Mouse (Mus musculus): ENCODE measurements at regions not wholly inside any gene's neighbourhood (a gene's known extent, or its start where the extent isn't known, plus 50 kb on each side); places are given as distances from the start of the nearest gene placed in this dataset.

DNA sequence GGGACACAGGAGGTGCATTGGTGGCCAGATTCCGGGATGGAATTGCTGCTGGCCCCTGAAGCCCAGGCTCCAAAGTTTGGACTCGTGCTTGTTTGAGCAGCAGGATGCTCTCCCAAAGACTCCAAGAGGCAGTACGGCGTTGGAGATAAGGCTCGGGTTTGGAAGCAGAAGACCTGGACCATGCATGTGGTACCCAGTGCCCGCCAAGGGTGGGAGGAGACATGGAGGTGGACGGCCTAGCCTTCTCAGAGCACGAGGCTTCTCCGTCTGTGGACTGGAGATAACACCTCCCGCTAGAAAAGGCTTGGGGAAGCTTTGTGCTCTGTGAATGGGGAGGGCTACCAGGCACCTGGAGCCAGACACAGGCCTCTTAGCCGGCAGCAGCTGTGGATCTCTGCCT is 271.7 kb downstream of the Rps6kc1 start:
- H3K27me3 ChIP-seq (ENCODE audit: control insufficient read depth, insufficient read depth, low read length) = no peaks in the 10 kb centered on the region
- no peaks in the 10 kb centered on the region for H3K9me3 ChIP-seq (ENCODE audit: control insufficient read depth, low read length)
- no peak overlapping the region for H3K4me2 ChIP-seq (ENCODE audit: low read length)
- no peak overlapping the region for H3K9ac ChIP-seq (replicated peaks; ENCODE audit: low read length)
- no peaks in the 10 kb centered on the region for H3K36me3 ChIP-seq (ENCODE audit: control insufficient read depth, insufficient read depth, low read length)
- no peaks in the 10 kb centered on the region for H3K4me1 ChIP-seq (ENCODE audit: control insufficient read depth, insufficient read depth, low read length)
- ATAC-seq (ENCODE audit: low FRiP score, low TSS enrichment) (no peak), DNase-seq (no peak)
- no peak overlapping the region for H3K27ac ChIP-seq (replicated peaks; ENCODE audit: low read depth, low read length)
- whole genome bisulfite sequencing = 83% methylated on average over 11 of the region's 11 CpGs
- no peak overlapping the region for H3K4me3 ChIP-seq (replicated peaks; ENCODE audit: low read depth, low read length)

DNA sequence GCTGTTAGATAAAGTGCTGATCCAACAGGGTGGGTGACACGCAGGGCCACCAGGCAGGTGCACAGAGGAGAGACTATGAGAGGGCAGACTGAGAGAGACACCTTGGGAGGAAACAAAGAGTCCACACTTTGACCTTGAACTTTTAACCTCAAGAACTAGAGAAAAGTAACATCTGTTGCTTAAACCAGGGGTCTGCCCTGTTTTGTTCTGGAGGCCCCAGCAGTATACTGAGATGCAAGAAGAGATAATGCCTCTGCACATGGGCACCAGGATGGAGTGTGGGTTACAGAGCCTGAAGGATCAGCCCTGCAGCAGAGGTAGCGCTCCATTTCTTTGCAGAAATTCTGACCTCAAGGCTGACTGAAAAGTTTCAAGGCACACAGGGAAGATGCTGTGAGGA is 276.6 kb downstream of the Rps6kc1 start:
- DNase-seq (no peak), ATAC-seq (ENCODE audit: low FRiP score, low TSS enrichment) (no peak)
- no peak overlapping the region for H3K27ac ChIP-seq (replicated peaks; ENCODE audit: low read depth, low read length)
- H3K4me1 ChIP-seq (ENCODE audit: control insufficient read depth, insufficient read depth, low read length) = no peaks in the 10 kb centered on the region; the same call in 1 of the 2 replicates
- no peaks in the 10 kb centered on the region for H3K9me3 ChIP-seq (ENCODE audit: control insufficient read depth, low read length)
- H3K27me3 ChIP-seq (ENCODE audit: control insufficient read depth, insufficient read depth, low read length) = no peaks in the 10 kb centered on the region
- no peak overlapping the region for H3K9ac ChIP-seq (replicated peaks; ENCODE audit: low read length)
- WGBS = 94% methylated on average over 2 of the region's 2 CpGs
- H3K4me2 ChIP-seq (ENCODE audit: low read length) = no peak overlapping the region
- no peaks in the 10 kb centered on the region for H3K36me3 ChIP-seq (ENCODE audit: control insufficient read depth, insufficient read depth, low read length)
- no peak overlapping the region for H3K4me3 ChIP-seq (replicated peaks; ENCODE audit: low read depth, low read length)

DNA sequence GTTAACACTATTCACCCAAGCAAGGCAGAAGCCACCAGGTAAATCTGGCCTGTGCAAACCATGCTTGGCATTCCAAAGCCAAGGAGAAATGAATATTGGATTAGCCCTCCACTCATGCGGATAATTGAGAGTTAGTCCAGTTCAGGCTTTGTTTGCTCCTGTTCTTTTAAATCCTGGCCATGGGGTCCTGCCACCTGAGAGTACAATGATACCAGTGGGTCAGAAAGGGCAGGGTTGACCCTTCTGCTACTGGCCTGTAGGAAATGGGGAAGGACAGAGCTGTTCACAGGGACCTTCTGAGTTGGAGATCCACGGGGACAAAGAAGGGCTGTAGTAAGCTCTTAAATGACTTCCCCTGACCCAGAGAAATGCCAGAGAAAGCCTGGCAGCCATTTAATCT is 279.9 kb downstream of the Rps6kc1 start:
- no peaks in the 10 kb centered on the region for H3K27me3 ChIP-seq (ENCODE audit: control insufficient read depth, insufficient read depth, low read length)
- H3K4me3 ChIP-seq (replicated peaks; ENCODE audit: low read depth, low read length) = no peak overlapping the region
- H3K9me3 ChIP-seq (ENCODE audit: control insufficient read depth, low read length) = no peaks in the 10 kb centered on the region
- no peak for DNase-seq
- ATAC-seq (ENCODE audit: low FRiP score, low TSS enrichment) = no peak
- 40% methylated on average over 2 of the region's 2 CpGs for WGBS
- no peaks in the 10 kb centered on the region for H3K36me3 ChIP-seq (ENCODE audit: control insufficient read depth, insufficient read depth, low read length)
- H3K27ac ChIP-seq (replicated peaks; ENCODE audit: low read depth, low read length) = no peak overlapping the region
- H3K9ac ChIP-seq (replicated peaks; ENCODE audit: low read length) = no peak overlapping the region
- no peak overlapping the region for H3K4me2 ChIP-seq (ENCODE audit: low read length)
- no peaks in the 10 kb centered on the region; the same call in 1 of the 2 replicates for H3K4me1 ChIP-seq (ENCODE audit: control insufficient read depth, insufficient read depth, low read length)

DNA sequence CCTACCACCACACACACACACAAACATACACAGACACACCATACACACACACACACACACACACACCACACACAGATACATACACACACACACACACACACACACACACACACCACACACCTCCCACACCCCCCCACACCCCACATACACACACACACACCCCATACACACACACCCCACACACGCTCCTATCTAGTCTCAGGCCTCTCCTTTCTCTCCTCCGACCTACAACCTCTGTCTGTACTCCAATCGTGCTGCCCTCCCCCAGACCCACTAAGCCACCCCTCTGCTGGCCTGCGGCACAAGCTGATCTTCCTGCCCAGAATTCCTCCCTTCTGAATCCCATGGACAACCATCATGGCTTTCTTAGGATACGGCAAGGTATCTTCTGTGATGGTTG is 281.4 kb downstream of the Rps6kc1 start:
- Histone ChIP-seq H3K36me3 (ENCODE audit: control insufficient read depth, insufficient read depth, low read length) (no peaks in the 10 kb centered on the region), H3K27me3 (ENCODE audit: control insufficient read depth, insufficient read depth, low read length) (no peaks in the 10 kb centered on the region), H3K9ac (replicated peaks; ENCODE audit: low read length) (no peak overlapping the region), H3K27ac (replicated peaks; ENCODE audit: low read depth, low read length) (no peak overlapping the region), H3K4me3 (replicated peaks; ENCODE audit: low read depth, low read length) (no peak overlapping the region), H3K4me2 (ENCODE audit: low read length) (no peak overlapping the region), H3K9me3 (ENCODE audit: control insufficient read depth, low read length) (no peaks in the 10 kb centered on the region), H3K4me1 (ENCODE audit: control insufficient read depth, insufficient read depth, low read length) (no peaks in the 10 kb centered on the region; the same call in 1 of the 2 replicates)
- ATAC-seq (ENCODE audit: low FRiP score, low TSS enrichment) (no peak), DNase-seq (no peak)
- 91% methylated on average over 5 of the region's 5 CpGs for WGBS

GRCm38 (mm10) chr1:190623916-190624315 is 287.7 kb downstream of the Rps6kc1 start:
- Histone ChIP-seq H3K4me3 (replicated peaks; ENCODE audit: low read depth, low read length) (no peak overlapping the region), H3K4me2 (ENCODE audit: low read length) (no peak overlapping the region), H3K9ac (replicated peaks; ENCODE audit: low read length) (no peak overlapping the region), H3K27ac (replicated peaks; ENCODE audit: low read depth, low read length) (no peak overlapping the region), H3K4me1 (ENCODE audit: control insufficient read depth, insufficient read depth, low read length) (no peaks in the 10 kb centered on the region), H3K36me3 (ENCODE audit: control insufficient read depth, insufficient read depth, low read length) (no peaks in the 10 kb centered on the region), H3K27me3 (ENCODE audit: control insufficient read depth, insufficient read depth, low read length) (no peaks in the 10 kb centered on the region), H3K9me3 (ENCODE audit: control insufficient read depth, low read length) (no peaks in the 10 kb centered on the region)
- DNase-seq (no peak), ATAC-seq (ENCODE audit: low FRiP score, low TSS enrichment) (no peak)
- 86% methylated on average over 8 of the region's 8 CpGs for WGBS

DNA sequence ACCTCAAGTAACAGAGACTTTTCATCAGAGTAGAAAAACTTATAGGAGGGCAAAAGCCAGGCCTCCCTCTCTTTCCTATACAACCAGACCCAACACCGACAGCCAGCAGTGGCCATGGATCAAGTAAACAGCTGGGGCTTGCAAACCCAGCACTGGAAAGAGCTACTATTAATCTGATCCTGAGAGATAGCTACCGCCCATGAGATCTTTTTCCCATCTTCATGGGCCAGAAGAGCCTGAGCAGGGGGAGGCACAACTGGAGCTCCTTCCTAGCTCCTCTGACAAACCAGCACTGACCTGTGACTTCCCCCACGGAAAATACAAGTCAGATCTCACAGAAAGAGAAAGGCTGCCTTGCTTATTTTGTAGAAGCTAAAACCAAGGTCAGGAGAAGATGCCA is 311.1 kb downstream of the Rps6kc1 start:
- no peak for DNase-seq
- ATAC-seq (ENCODE audit: low FRiP score, low TSS enrichment) = no peak
- H3K4me2 ChIP-seq (ENCODE audit: low read length) = no peak overlapping the region
- no peaks in the 10 kb centered on the region for H3K27me3 ChIP-seq (ENCODE audit: control insufficient read depth, insufficient read depth, low read length)
- 85% methylated on average over 3 of the region's 3 CpGs for WGBS
- no peak overlapping the region for H3K9ac ChIP-seq (replicated peaks; ENCODE audit: low read length)
- H3K36me3 ChIP-seq (ENCODE audit: control insufficient read depth, insufficient read depth, low read length) = no peaks in the 10 kb centered on the region
- H3K27ac ChIP-seq (replicated peaks; ENCODE audit: low read depth, low read length) = no peak overlapping the region
- H3K4me1 ChIP-seq (ENCODE audit: control insufficient read depth, insufficient read depth, low read length) = no peaks in the 10 kb centered on the region
- no peak overlapping the region for H3K4me3 ChIP-seq (replicated peaks; ENCODE audit: low read depth, low read length)
- H3K9me3 ChIP-seq (ENCODE audit: control insufficient read depth, low read length) = no peaks in the 10 kb centered on the region

DNA sequence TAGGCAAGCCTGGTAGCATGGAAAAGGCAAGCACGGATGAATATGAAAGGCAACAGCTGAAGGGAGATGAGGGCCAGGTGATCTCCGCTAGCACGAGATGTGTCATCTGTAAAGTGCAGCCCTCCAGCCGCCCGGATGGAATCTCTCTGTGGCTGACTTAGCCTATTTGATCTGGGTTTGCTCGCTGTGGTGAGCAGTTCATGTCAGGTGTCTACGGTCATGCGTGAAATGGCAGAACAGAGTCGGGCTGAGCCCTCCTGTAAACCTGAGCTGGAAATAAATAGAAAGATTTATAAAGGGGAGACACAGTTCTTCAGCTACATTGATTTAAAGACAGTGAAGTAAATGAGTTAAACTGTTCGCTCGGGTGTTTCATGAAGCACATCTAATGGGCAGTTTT is 311.9 kb downstream of the Rps6kc1 start:
- no peak for DNase-seq
- Histone ChIP-seq H3K27me3 (ENCODE audit: control insufficient read depth, insufficient read depth, low read length) (no peaks in the 10 kb centered on the region), H3K4me2 (ENCODE audit: low read length) (no peak overlapping the region), H3K27ac (replicated peaks; ENCODE audit: low read depth, low read length) (no peak overlapping the region), H3K9me3 (ENCODE audit: control insufficient read depth, low read length) (no peaks in the 10 kb centered on the region), H3K9ac (replicated peaks; ENCODE audit: low read length) (no peak overlapping the region), H3K36me3 (ENCODE audit: control insufficient read depth, insufficient read depth, low read length) (no peaks in the 10 kb centered on the region), H3K4me1 (ENCODE audit: control insufficient read depth, insufficient read depth, low read length) (no peaks in the 10 kb centered on the region), H3K4me3 (replicated peaks; ENCODE audit: low read depth, low read length) (no peak overlapping the region)
- no peak for ATAC-seq (ENCODE audit: low FRiP score, low TSS enrichment)
- 88% methylated on average over 11 of the region's 11 CpGs for WGBS

DNA sequence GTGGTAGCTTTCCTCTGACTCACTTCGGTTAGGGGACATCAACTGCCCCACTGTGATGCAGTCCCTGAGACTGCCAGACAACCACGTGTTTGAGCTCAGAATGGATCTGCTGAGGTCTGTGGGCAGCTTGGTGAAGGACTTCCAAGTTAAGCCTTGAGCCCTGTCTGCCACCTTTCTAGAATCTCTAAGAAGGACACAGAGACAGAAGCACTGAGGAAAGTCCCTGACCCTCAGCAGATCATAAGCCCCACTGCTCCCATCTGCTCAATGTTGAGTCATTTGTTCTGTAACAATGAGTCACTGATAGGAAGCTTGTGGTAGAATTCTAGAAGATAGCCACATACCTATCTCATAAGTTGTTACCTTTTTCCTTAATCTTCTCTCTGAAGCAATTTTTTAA is 315.4 kb downstream of the Rps6kc1 start:
- ATAC-seq (ENCODE audit: low FRiP score, low TSS enrichment) = no peak
- Histone ChIP-seq H3K9ac (replicated peaks; ENCODE audit: low read length) (no peak overlapping the region), H3K4me2 (ENCODE audit: low read length) (no peak overlapping the region), H3K4me1 (ENCODE audit: control insufficient read depth, insufficient read depth, low read length) (no peaks in the 10 kb centered on the region), H3K27me3 (ENCODE audit: control insufficient read depth, insufficient read depth, low read length) (no peaks in the 10 kb centered on the region), H3K9me3 (ENCODE audit: control insufficient read depth, low read length) (no peaks in the 10 kb centered on the region), H3K27ac (replicated peaks; ENCODE audit: low read depth, low read length) (no peak overlapping the region), H3K36me3 (ENCODE audit: control insufficient read depth, insufficient read depth, low read length) (no peaks in the 10 kb centered on the region), H3K4me3 (replicated peaks; ENCODE audit: low read depth, low read length) (no peak overlapping the region)
- 89% methylated on average over 2 of the region's 2 CpGs for WGBS
- no peak for DNase-seq

DNA sequence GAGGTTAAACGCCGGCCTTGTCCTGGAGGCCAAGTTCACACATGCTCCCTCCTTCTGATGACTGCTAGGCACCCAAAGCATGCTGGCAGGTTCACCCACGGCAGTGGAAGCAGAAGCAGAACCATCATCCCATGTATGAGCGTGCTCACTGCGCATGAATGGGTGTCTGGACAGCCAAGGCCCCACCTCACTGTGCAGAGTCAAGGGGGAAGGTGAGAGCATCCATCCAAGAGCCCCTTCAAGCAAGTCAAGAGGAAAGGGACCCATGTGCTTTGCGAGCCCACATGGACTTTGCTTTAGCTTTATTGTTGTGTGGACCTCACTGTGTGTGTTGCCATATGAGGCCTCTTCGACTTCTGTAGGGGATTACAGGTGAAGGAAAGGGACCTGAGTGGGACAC is 319.9 kb downstream of the Rps6kc1 start:
- no peak overlapping the region for H3K27ac ChIP-seq (replicated peaks; ENCODE audit: low read depth, low read length)
- WGBS = 95% methylated on average over 7 of the region's 7 CpGs
- ATAC-seq (ENCODE audit: low FRiP score, low TSS enrichment) (no peak), DNase-seq (no peak)
- no peaks in the 10 kb centered on the region for H3K27me3 ChIP-seq (ENCODE audit: control insufficient read depth, insufficient read depth, low read length)
- no peak overlapping the region for H3K4me2 ChIP-seq (ENCODE audit: low read length)
- no peaks in the 10 kb centered on the region for H3K9me3 ChIP-seq (ENCODE audit: control insufficient read depth, low read length)
- no peak overlapping the region for H3K9ac ChIP-seq (replicated peaks; ENCODE audit: low read length)
- no peaks in the 10 kb centered on the region for H3K36me3 ChIP-seq (ENCODE audit: control insufficient read depth, insufficient read depth, low read length)
- H3K4me1 ChIP-seq (ENCODE audit: control insufficient read depth, insufficient read depth, low read length) = no peaks in the 10 kb centered on the region
- no peak overlapping the region for H3K4me3 ChIP-seq (replicated peaks; ENCODE audit: low read depth, low read length)
